Mouse (Mus musculus) spleen, embryonic (tissue): ENCODE results near the gene Hamp2.
"Not testable (repeated sequence)": the region's sequence is repeated elsewhere in the genome, so short reads cannot be mapped to it uniquely, and the experiment has no call there.

Experiments used
- CTCF ChIA-PET: fragments of 350-600 bp; sonication (Branson Sonifier 250); formaldehyde crosslinking; loops from one replicate; lab custom pipeline; 2022; lab: Charles Lee

Hamp2 gene

DNA sequence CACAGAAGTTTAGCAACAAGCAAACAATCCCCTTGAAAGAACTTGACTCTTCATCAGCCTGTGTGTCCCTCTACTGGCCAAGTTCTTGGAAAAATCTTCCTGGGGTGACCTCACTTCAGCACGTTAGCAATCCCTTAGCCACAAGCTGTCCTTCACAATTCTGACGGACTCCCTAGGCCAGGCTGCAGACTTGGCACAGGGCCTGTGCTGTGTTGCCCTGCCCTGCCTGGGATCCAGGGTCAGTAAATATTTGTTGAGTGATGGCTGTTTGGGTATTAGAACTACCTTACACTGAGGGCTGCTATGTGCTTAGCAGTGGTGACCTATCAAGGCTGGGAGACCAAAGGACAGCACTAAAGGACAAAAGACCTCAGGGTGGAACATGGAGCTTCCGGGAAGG, 29.6 kb upstream of the Hamp2 start:
- CTCF ChIA-PET = interaction anchor here (0.7 kb wide), 1 partner anchor 35 kb away, joined by 3 read pairs; no protein-coding TSS in a partner anchor

- CTCF ChIA-PET = interaction anchor here (0.7 kb wide), 1 partner anchor 35 kb away, joined by 3 read pairs; no protein-coding TSS in a partner anchor
These were observed 29.0 kb upstream of the Hamp2 start for GRCm38 (mm10) chr7:30953459-30953858.

GRCm38 (mm10) chr7:30952441-30953265, 28.2 kb upstream of the Hamp2 start:
- CTCF ChIA-PET = no interaction called here

- CTCF ChIA-PET = not testable (repeated sequence)
These were observed 25.4 kb upstream of the Hamp2 start for GRCm38 (mm10) chr7:30949902-30950301.

DNA sequence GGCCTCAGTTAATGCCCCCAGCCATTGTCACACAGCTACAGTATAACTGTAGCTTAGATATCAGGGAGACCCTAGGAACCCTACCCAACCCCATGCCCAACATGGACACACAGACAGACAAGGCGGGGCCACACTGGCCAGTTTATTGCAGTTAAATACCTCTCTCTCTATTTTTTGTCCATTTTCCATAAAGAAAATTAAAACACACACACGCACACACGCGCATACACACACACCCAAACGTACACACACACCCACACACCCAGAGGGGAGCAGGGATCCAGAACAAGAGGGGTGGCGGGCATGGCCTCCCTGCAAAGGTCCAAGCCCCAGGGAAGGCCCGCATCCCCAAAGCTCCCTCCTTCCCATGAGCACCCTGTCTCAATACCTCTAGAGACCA, 21.4 kb upstream of the Hamp2 start:
- CTCF ChIA-PET = no interaction called here

DNA sequence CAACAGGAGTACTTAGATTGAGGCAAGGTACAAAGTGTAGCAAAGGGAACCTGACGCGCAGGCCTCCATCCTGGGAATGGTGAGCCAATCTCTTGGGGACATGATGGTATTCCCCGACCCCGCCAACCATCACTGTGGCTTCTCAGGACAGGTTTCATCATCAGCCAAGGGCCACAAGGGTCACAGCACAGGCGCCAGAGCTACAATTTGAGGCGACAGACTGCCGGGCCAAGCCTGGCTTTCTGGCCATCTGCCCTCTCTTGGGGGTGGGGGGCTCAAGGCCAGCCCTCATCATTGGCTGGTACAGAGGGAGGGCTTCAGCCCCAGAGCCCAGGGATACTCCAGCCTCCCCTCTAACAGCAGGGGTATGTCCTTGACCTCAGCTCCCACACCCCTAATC, 21.0 kb upstream of the Hamp2 start:
- CTCF ChIA-PET = not testable (repeated sequence)

DNA sequence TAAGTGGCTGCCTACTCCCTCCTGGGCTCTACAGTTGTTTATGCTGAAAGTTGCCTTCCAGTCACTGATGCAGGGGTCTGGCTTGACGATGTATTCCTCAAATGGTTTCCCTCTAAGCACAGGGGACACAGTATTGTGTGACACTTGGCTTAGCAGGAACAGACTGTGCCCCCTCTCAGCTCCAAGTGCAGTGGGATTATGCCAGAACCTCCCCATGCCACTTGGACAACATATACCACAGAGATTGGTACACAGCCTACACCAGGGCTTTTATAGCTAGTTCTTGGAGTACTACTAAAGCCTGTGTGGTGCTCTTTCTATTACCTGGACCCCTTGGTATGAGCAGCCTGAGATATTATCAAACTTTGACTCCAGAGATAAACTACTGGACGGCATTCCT, 20.2 kb upstream of the Hamp2 start:
- CTCF ChIA-PET = not testable (repeated sequence)

DNA sequence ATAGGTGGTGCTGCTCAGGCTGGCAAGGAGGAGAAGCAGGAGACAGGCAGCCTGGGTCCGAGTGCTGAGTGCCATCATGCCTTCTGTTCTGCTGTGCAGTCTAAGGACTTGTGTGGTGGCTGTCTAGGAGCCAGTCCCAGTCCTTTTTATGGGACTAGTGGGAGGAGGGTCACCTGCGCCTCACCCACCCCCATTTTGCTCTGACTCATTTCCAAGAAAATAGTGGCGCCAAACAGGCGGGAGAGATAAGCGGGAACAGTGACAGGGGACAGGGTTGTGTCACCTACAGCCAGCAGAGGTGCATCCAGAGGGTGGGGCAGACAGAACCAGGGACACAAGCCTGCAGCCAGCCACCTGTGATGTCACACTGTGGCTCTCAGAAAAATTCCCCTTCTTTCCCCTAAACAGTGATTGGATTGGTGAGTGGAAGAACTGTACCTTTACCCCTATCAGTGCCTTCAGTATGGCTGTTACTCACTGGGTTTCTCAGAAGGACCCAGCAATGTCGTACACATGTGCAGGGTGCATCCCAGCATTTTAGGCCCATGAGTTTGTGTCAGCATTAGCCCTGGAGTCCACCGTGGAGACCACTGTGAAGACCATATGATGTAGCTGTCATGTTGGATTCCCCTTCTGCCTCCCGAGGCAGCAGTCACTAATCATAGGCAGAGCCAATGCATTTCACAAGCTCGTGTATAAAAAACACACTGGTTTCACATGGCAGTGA, 19.6 kb upstream of the Hamp2 start, which contains the start of gene Hamp:
Gene Hamp (minus strand): TSS at position 124 of the 727 bp plus-strand sequence.
- CTCF ChIA-PET = no interaction called here

GRCm38 (mm10) chr7:30942365-30942764, 17.9 kb upstream of the Hamp2 start:
- CTCF ChIA-PET = not testable (repeated sequence)

DNA sequence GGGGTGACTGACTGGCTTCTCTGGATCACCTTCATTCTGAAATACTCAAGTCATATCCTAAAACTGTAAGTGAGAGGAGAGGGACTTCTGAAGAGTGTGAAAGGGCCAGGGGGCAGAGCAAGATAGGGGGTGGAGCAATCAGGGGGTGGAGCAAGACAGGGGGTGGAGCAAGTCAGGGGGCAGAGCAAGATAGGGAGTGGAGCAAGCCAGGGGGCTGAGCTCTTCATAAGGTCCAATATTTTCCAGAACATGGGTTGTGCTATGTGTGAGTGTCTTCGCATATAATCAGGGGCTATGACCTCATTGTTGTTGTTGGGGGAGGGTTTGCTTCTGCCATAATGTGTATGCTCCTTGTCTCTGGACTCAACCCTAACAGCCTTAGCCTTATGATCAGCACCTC, 15.6 kb upstream of the Hamp2 start:
- CTCF ChIA-PET = interaction anchor here (0.7 kb wide), 1 partner anchor 167 kb away, joined by 8 read pairs; no protein-coding TSS in a partner anchor

- CTCF ChIA-PET = not testable (repeated sequence)
These were observed 11.1 kb upstream of the Hamp2 start for GRCm38 (mm10) chr7:30935422-30936099.

DNA sequence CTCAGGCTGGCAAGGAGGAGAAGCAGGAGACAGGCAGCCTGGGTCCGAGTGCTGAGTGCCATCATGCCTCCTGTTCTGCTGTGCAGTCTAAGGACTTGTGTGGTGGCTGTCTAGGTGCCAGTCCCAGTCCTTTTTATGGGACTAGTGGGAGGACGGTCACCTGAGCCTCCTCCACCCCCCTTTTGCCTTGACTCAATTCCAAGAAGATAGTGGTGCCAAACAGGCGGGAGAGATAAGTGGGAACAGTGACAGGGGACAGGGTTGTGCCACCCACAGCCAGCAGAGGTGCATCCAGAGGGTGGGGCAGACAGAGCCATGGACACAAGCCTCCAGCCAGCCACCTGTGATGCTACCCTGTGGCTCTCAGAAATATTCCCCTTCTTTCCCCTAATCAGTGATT, 410 bp downstream of the Hamp2 start:
- CTCF ChIA-PET = no interaction called here

DNA sequence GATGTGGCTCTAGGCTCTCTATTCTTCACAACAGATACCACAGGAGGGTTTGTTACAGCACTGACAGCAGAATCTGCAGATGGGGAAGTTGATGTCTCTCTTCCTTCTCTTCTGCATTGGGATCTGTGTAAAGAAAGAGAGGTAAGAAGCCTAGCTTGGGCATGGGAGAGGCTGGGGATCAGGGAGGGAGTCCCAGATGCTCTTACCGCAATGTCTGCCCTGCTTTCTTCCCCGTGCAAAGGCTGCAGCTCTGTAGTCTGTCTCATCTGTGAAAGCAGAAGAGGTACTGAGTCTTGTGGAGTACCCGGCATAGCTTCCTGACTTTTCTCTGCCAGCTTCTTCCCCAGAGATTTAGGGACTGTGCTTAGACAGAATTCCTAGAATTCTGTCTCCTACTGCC, 2.0 kb downstream of the Hamp2 start:
- CTCF ChIA-PET = not testable (repeated sequence)

DNA sequence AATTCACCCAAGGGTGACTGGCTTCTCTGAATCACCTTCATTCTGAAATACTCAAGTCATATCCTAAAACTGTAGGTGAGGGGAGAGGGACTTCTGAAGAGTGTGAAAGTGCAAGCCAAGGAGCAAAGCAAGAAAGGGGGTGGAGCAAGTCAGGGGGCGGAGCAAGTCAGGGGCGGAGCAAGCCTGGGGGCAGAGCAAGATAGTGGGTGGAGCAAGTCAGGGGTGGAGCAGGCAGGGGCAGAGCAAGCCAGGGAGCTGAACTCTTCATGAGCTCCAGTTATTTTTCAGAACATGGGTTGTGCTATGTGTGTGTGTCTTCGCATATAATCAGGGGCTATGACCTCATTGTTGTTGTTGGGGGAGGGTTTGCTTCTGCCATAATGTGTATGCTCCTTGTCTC, 4.3 kb downstream of the Hamp2 start:
- CTCF ChIA-PET = no interaction called here

DNA sequence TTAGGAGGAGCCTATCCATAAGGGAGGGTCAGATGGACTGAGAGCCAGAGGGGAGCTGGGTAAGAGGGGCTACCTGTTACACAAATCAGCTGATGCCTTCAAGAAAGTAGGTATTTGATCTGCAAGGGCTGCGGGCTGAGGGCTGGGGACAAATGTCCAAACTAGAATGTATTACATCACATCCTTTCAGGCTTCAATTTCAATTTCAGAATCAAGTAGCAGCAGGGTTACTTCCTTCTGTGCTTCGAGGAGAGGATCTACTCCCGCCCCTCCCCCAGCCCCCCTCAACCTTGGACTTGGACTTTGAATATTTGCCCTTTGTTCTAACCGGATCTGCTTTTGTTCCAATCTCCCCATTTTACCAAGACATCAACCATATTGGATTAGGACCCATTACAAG, 7.3 kb downstream of the Hamp2 start:
- CTCF ChIA-PET = no interaction called here

GRCm38 (mm10) chr7:30916713-30917112, 7.8 kb downstream of the Hamp2 start:
- CTCF ChIA-PET = no interaction called here

DNA sequence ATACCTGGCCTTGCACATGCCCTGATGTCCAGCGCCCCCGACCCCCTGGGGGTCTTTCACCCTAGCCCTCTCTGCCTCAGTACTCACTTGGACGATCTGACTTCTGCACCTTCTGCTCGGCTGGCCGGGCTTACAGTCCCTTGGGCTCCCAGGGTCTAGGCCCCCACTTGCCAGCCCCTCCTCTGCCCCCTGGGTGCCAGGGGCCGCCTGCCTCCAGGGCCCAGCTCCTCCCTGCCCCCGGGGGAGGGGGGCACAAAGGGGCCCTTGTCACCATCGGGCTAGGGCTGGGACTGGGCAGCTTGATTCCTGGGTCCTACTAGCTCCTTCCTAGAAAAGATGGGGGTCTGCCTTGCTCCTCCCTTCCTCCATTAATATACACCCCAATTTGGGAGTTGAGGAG, 9.7 kb downstream of the Hamp2 start, which contains the start of gene Mag:
Gene Mag (minus strand): TSS at position 142 of the 400 bp plus-strand sequence.
- CTCF ChIA-PET = no interaction called here

DNA sequence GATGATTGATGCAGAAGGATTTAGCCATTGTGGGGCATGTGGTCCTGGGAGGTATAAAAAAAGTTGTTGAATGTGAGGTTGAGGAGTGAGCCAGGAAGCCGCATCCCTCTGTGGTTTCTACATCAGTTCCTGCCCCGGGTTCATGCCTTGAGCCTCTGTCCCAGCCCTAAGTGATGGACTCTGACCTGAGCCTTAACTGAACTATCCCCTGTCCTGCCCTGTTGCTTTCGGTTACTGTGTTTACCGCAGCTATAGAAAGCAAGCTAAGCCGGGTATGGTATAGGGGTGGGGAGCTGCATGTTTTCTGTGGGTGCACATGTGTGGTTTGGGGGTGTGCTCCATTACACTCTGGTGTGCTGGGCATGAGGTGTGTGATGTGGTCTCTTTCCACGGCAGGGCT, 14.7 kb downstream of the Hamp2 start:
- CTCF ChIA-PET = no interaction called here

DNA sequence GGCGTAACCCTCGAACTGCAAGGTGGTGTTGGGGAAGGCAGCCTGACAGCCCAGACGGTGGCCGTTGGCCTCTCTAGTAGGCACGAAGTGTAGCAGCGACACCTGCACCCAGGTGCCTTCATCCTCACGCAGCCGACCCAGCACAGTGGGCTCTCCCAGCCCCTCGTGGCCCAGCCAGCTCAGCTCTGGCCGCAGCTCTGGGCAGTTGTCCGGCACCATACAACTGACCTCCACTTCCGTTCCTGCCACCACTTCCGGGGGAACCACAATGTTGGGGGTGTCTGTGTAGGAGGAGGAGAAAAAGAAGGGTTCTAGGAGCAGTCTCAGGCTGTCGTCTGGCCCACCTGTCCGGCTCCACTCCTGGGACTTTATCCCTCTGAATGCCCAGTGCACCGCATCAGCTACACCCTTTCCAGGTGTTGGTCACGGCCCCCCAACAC, 15.5 kb downstream of the Hamp2 start:
- CTCF ChIA-PET = interaction anchor here (0.6 to 0.7 kb wide), 2 partner anchors 97 to 128 kb away, joined by 3 to 8 read pairs; no protein-coding TSS in a partner anchor

GRCm38 (mm10) chr7:30908277-30908991, 16.0 kb downstream of the Hamp2 start:
- CTCF ChIA-PET = interaction anchor here (0.6 to 0.7 kb wide), 2 partner anchors 96 to 129 kb away, joined by 3 to 8 read pairs; no protein-coding TSS in a partner anchor

- CTCF ChIA-PET = interaction anchor here (0.6 to 1.9 kb wide), 3 partner anchors 11 to 134 kb away, joined by 3 to 7 read pairs (median 3); no protein-coding TSS in a partner anchor
These were observed 20.4 kb downstream of the Hamp2 start for GRCm38 (mm10) chr7:30904042-30904441.
